Mouse (Mus musculus): ENCODE measurements around the gene Fmod. TPM values are rescaled to one million over a fixed set of nuclear protein-coding genes. Genes with fewer than 3 reads are reported as not detected.

The Fmod gene
- polyA plus RNA-seq, 1 experiment from 2014 or later: 174 TPM

DNA sequence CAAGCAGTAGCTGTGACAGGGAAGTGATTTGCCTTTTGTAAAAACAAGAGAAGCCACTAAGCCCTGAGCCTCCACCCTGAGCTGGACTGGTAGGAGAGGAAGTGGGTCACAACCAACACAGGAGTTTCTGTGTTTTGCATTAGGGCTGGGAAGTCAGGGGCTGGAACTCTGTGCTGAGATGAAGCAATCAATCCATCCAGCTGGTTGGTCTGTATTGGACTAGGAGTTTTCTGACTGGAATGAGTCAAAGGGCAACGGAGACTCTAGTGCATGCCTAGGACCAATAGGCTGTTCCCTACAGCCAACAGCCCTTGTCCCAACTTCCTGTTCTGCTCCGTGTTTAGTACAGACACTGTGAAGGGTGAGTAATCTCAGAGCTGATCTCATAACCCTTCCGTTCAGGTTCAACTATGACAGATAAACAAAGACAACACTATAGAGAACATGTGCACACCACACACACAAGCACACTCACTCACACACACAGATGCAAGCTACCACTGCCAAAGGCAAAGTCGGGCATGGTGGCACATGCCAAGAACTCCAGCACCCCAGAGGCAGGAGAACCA, 28.3 kb downstream of the Fmod start:
- 45% methylated on average over 4 of the region's 4 CpGs for WGBS
- Histone ChIP-seq H3K27me3 (ENCODE audit: insufficient read depth, low read length) (no peaks in the 10 kb centered on the region), H3K9ac (no peak overlapping the region), H3K27ac (ENCODE audit: low read depth) (peak overlapping the region; percentile 99), H3K4me2 (no peak overlapping the region; the same call in 1 of the 2 replicates), H3K4me3 (ENCODE audit: low read depth, low read length) (no peak overlapping the region), H3K9me3 (ENCODE audit: low read depth, low read length) (no peaks in the 10 kb centered on the region), H3K4me1 (ENCODE audit: insufficient read depth) (peaks cover 78% of the 10 kb centered on the region), H3K36me3 (ENCODE audit: insufficient read depth) (no peaks in the 10 kb centered on the region)
- TF ChIP-seq CTCF (IDR thresholded peaks at IDR 0.05; ENCODE audit: low read depth): no peak
- ATAC-seq (ENCODE audit: insufficient read depth) (no peak), DNase-seq (peak; percentile 40)

GRCm38 (mm10) chr1:134066554-134066953, 29.5 kb downstream of the Fmod start:
- TF ChIP-seq CTCF (IDR thresholded peaks at IDR 0.05; ENCODE audit: low read depth): no peak
- Histone ChIP-seq H3K4me1 (ENCODE audit: insufficient read depth) (peaks cover 80% of the 10 kb centered on the region), H3K27me3 (ENCODE audit: insufficient read depth, low read length) (no peaks in the 10 kb centered on the region), H3K27ac (ENCODE audit: low read depth) (peak overlapping the region; percentile 81), H3K4me3 (ENCODE audit: low read depth, low read length) (no peak overlapping the region), H3K9ac (no peak overlapping the region), H3K36me3 (ENCODE audit: insufficient read depth) (no peaks in the 10 kb centered on the region), H3K4me2 (no peak overlapping the region), H3K9me3 (ENCODE audit: low read depth, low read length) (no peaks in the 10 kb centered on the region)
- WGBS: 39% methylated on average over 3 of the region's 3 CpGs
- no peak for ATAC-seq (ENCODE audit: insufficient read depth)
- DNase-seq: no peak

- no peak overlapping the region for H3K9ac ChIP-seq
- H3K4me2 ChIP-seq: 0 out of 2 replicates have a peak overlapping the region, but pooled peaks have one; percentile 11
- H3K4me3 ChIP-seq (ENCODE audit: low read depth, low read length): no peak overlapping the region
- 4% methylated on average over 8 of the region's 8 CpGs for WGBS
- TF ChIP-seq CTCF (IDR thresholded peaks at IDR 0.05; ENCODE audit: low read depth): no peak
- H3K27ac ChIP-seq (ENCODE audit: low read depth): peak overlapping the region; percentile 81
- no peaks in the 10 kb centered on the region for H3K9me3 ChIP-seq (ENCODE audit: low read depth, low read length)
- ATAC-seq (ENCODE audit: insufficient read depth) (peak; percentile 33), DNase-seq (peak; percentile 83)
- no peaks in the 10 kb centered on the region for H3K27me3 ChIP-seq (ENCODE audit: insufficient read depth, low read length)
- peaks cover 78% of the 10 kb centered on the region for H3K4me1 ChIP-seq (ENCODE audit: insufficient read depth)
- H3K36me3 ChIP-seq (ENCODE audit: insufficient read depth): no peaks in the 10 kb centered on the region
Measured at GRCm38 (mm10) chr1:134067143-134067619, 30.1 kb downstream of the Fmod start.

- no peak for TF ChIP-seq CTCF (IDR thresholded peaks at IDR 0.05; ENCODE audit: low read depth)
- Histone ChIP-seq H3K4me1 (ENCODE audit: insufficient read depth) (peaks cover 59% of the 10 kb centered on the region), H3K4me3 (ENCODE audit: low read depth, low read length) (no peak overlapping the region), H3K9ac (peak overlapping the region; percentile 18; the same call in 1 of the 2 replicates), H3K4me2 (peak overlapping the region; percentile 42), H3K27ac (ENCODE audit: low read depth) (peak overlapping the region; percentile 96), H3K27me3 (ENCODE audit: insufficient read depth, low read length) (no peaks in the 10 kb centered on the region), H3K36me3 (ENCODE audit: insufficient read depth) (peaks cover 9% of the 10 kb centered on the region), H3K9me3 (ENCODE audit: low read depth, low read length) (no peaks in the 10 kb centered on the region)
- 45% methylated on average over 8 of the region's 8 CpGs for WGBS
- DNase-seq (peak; percentile 60), ATAC-seq (ENCODE audit: insufficient read depth) (peak; percentile 45; the same call in 1 of the 2 replicates)
Measured at GRCm38 (mm10) chr1:134070099-134070669, 33.1 kb downstream of the Fmod start.

- peak overlapping the region; percentile 42; the same call in 1 of the 2 replicates for H3K4me2 ChIP-seq
- peaks cover 51% of the 10 kb centered on the region for H3K4me1 ChIP-seq (ENCODE audit: insufficient read depth)
- peaks cover 21% of the 10 kb centered on the region for H3K36me3 ChIP-seq (ENCODE audit: insufficient read depth)
- H3K27me3 ChIP-seq (ENCODE audit: insufficient read depth, low read length): no peaks in the 10 kb centered on the region
- ATAC-seq (ENCODE audit: insufficient read depth): peak; percentile 45
- H3K4me3 ChIP-seq (ENCODE audit: low read depth, low read length): no peak overlapping the region
- 0 out of 2 replicates have a peak overlapping the region, but pooled peaks have one; percentile 21 for H3K9ac ChIP-seq
- H3K27ac ChIP-seq (ENCODE audit: low read depth): peak overlapping the region; percentile 96
- WGBS: 26% methylated on average over 10 of the region's 10 CpGs
- no peak for TF ChIP-seq CTCF (IDR thresholded peaks at IDR 0.05; ENCODE audit: low read depth)
- no peaks in the 10 kb centered on the region for H3K9me3 ChIP-seq (ENCODE audit: low read depth, low read length)
- peak; percentile 65 for DNase-seq
Measured at GRCm38 (mm10) chr1:134071411-134072018, 34.5 kb downstream of the Fmod start.

GRCm38 (mm10) chr1:134073061-134073564, 36.1 kb downstream of the Fmod start:
- TF ChIP-seq CTCF (IDR thresholded peaks at IDR 0.05; ENCODE audit: low read depth): no peak
- no peaks in the 10 kb centered on the region for H3K9me3 ChIP-seq (ENCODE audit: low read depth, low read length)
- H3K9ac ChIP-seq: no peak overlapping the region
- peaks cover 33% of the 10 kb centered on the region for H3K36me3 ChIP-seq (ENCODE audit: insufficient read depth)
- peaks cover 40% of the 10 kb centered on the region for H3K4me1 ChIP-seq (ENCODE audit: insufficient read depth)
- peak overlapping the region; percentile 15; the same call in 1 of the 2 replicates for H3K27ac ChIP-seq (ENCODE audit: low read depth)
- H3K27me3 ChIP-seq (ENCODE audit: insufficient read depth, low read length): no peaks in the 10 kb centered on the region
- ATAC-seq (ENCODE audit: insufficient read depth) (no peak; the same call in 1 of the 2 replicates), DNase-seq (no peak)
- H3K4me2 ChIP-seq: no peak overlapping the region
- 79% methylated on average over 6 of the region's 6 CpGs for WGBS
- no peak overlapping the region for H3K4me3 ChIP-seq (ENCODE audit: low read depth, low read length)

GRCm38 (mm10) chr1:134073658-134074057, 36.6 kb downstream of the Fmod start:
- 68% methylated on average over 1 of the region's 1 CpGs for WGBS

More at GRCm38 (mm10) chr1:134073658-134074057, 36.6 kb downstream of the Fmod start:
- peaks cover 33% of the 10 kb centered on the region for H3K36me3 ChIP-seq (ENCODE audit: insufficient read depth)
- peak overlapping the region; percentile 15; the same call in 1 of the 2 replicates for H3K27ac ChIP-seq (ENCODE audit: low read depth)
- no peak for DNase-seq
- H3K4me1 ChIP-seq (ENCODE audit: insufficient read depth): peaks cover 40% of the 10 kb centered on the region
- H3K9ac ChIP-seq: no peak overlapping the region
- no peak for TF ChIP-seq CTCF (IDR thresholded peaks at IDR 0.05; ENCODE audit: low read depth)
- H3K4me3 ChIP-seq (ENCODE audit: low read depth, low read length): no peak overlapping the region
- no peak for ATAC-seq (ENCODE audit: insufficient read depth)
- no peaks in the 10 kb centered on the region for H3K9me3 ChIP-seq (ENCODE audit: low read depth, low read length)
- H3K27me3 ChIP-seq (ENCODE audit: insufficient read depth, low read length): no peaks in the 10 kb centered on the region
- peak overlapping the region; percentile 7; the same call in 1 of the 2 replicates for H3K4me2 ChIP-seq

All from lung, embryonic 14.5 days (tissue).